Mouse (Mus musculus) telencephalon, adult 2 months (tissue): ENCODE measurements at regions not wholly inside any gene's neighbourhood (a gene's known extent, or its start where the extent isn't known, plus 50 kb on each side); places are given as distances from the start of the nearest gene placed in this dataset.
A peak's percentile ranks its signal among the peaks of the same experiment; 100 is the strongest.

ENCODE experiments used
- DNase-seq: peaks from one replicate; pipeline ENCODE4 v3.0.0-alpha.2; 2011; ENCODE audit warnings: low read depth, low spot score

GRCm38 (mm10) chr13:51227836-51228235, 57.0 kb downstream of the Nxnl2 start:
- DNase-seq: no peak

DNA sequence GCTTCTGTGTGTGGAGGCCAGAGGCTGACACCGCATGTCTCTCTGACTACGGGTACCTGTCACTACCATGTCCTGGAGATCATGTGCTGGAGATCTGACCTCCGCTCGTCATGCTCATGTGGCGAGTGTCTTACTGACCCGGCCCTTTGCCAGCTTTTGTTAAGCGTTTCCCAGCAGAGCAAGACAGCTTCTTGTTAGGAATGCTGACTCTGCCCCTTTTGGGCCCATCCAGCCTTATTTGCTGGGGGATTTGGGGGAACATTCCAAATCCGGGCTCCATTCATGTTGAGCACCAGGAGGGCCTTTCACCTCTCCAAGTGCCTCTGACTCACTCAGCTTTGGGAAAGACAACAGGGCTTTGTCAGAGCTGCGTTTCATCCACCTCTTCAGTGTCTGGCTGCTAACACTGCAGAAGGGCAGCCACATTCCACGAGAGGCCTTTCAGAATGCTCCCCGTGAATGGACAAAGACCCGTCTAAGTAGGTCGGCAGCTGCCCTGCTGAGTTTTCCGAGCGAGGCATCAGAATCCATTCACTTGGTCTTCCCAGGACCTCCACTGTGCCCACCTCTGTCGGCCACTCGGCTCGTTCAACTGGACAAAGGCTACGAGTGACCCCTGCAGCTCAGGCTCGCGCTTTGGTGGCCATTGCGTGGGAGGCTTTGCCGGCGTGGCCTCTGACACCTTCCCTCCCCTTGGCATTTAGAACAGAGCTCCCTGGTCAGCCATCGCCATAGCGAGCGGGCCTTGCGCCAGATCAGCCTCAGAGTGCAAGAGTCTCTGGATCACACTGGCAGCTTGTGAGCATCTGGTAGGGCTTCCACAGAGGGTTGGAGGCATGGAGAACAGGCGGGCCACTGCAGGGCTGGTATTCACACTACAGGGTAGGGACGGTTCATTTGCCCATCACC, 58.3 kb downstream of the Nxnl2 start:
- DNase-seq: no peak

GRCm38 (mm10) chr13:51229862-51230261, 59.0 kb downstream of the Nxnl2 start:
- no peak for DNase-seq

GRCm38 (mm10) chr13:51231586-51231985, 60.8 kb downstream of the Nxnl2 start:
- DNase-seq: no peak

- no peak for DNase-seq
Measured at GRCm38 (mm10) chr13:51247378-51247777, 76.6 kb downstream of the Nxnl2 start.

GRCm38 (mm10) chr13:51253371-51253770, 82.5 kb downstream of the Nxnl2 start:
- no peak for DNase-seq

- DNase-seq: no peak
Measured at GRCm38 (mm10) chr13:51255688-51256087, 84.9 kb downstream of the Nxnl2 start.

DNA sequence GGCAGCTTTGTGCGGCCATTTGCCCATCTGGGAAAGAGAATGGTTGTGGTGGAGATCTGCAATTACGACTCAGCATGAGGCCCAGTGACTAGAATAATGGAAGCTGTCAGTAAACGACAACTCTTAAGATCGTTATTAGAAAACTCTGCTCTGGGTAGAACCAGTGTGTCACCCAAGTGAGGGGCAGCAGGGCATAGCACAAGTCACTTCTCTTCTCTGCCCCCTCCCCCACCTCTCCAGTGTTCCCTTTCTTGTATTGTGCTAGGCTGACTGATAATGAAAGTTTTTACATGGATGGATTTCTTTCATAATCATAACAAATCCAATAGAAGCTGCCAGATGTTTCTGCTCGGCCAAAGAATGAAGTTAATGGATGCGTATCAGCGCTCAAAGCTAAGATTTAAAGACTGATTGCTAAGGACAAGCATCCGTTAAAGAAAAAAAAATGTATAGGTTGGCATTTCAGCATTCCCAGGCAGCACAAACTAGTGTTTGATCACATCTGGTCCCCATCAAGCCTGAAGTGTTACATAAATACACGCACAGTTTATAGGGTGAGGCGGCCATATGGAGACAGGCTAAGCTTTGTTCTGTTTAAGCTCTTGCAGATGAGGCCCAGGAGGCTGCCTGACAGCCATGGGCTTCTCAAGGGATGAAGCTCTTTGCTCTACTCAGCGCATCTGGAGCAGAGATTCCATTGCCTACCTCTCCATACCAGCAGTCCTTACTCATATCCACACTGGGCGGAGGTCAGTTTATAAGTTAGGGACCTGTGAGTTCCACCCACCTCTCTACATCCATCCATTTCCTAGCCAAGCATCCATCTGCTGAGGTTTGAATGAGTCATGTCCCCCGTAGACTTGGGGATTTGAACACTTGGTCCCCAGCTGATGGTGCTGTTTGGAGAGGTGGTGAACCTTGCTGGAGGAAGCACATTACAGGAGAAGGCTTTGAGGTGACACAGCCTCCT, 88.2 kb downstream of the Nxnl2 start:
- DNase-seq: peak; percentile 6

DNA sequence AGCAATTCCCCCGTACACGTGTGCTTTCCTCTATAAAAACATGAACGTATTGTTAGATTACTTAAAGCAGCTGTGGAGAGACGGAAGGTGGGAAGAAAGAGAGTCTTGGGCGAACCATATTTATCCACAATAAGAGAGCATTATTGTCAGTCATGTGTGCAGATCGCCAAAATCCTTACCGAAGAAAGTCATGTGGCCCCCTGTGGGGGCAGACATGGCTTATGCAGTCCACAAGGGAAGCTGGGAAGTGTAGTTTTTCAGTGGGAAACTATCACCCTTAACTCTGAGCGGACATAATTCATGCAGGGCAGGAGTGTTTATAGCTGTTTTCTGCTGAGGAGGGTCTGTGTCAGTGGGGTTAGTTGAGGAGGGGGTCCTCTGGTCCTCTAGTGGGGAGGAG, 90.8 kb downstream of the Nxnl2 start:
- DNase-seq: peak; percentile 67

- no peak for DNase-seq
Measured at GRCm38 (mm10) chr13:51272786-51273185, 102.0 kb downstream of the Nxnl2 start.

DNA sequence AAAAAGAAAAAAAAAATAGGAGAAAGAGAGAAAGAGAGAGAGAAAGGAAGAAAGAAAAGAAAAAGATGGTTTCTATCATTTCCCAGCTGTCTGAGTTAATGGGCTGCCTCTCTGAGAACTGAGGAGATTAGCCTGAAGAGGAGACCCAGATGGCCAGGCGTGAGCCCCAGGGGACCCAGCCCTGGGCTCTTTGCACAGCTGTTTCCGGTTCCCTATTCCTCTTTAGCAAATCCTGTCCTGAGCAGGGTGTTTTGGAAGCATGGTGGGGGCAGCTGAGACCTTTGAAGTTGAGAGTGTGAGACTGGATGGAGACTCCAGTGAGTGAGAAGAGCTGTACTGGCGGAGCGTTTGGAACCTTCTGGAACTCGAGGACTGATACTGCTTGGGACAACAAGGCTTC, 103.8 kb downstream of the Nxnl2 start:
- no peak for DNase-seq

DNA sequence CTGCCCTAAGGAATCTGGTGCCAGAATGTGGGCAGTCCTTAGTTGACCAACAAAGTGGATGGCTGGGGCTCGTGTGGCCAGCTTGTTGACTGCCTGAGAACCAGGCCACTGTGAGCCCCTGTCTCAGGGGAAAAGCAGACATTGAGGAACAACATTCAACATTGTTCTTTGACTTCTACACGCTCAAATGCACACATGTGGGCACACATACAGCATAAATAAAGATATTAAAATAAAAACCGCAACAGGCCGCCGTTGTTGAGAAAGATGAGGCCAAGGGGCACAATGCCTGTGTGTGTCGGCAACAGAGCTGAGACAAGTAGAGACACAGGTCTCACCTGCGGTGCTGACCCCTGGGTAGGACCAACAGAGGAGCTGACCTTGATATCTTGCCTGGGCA, 105.8 kb downstream of the Nxnl2 start:
- DNase-seq: no peak

- DNase-seq: no peak
Measured at GRCm38 (mm10) chr13:51277515-51277914, 106.7 kb downstream of the Nxnl2 start.

GRCm38 (mm10) chr13:51279642-51280387, 109.0 kb downstream of the Nxnl2 start:
- no peak for DNase-seq

- DNase-seq: no peak
Measured at GRCm38 (mm10) chr13:51280388-51280753, 109.5 kb downstream of the Nxnl2 start.

DNA sequence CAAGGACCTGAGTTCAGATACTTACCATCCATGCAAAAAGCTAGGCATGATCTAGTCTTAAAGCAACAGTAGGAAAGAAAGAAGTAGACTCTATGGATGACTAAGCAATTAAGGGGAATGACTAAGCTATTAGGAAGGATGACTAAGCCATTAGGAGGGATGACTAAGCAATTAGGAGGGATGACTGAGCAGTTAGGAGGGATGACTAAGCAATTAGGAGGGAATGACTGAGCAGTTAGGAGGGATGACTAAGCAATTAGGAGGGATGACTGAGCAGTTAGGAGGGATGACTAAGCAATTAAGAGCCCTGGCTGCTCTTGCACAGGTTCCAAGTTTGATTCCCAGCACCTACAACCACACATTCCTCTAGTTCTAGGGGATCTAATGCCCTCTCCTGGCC, 113.9 kb downstream of the Nxnl2 start:
- DNase-seq: no peak

DNA sequence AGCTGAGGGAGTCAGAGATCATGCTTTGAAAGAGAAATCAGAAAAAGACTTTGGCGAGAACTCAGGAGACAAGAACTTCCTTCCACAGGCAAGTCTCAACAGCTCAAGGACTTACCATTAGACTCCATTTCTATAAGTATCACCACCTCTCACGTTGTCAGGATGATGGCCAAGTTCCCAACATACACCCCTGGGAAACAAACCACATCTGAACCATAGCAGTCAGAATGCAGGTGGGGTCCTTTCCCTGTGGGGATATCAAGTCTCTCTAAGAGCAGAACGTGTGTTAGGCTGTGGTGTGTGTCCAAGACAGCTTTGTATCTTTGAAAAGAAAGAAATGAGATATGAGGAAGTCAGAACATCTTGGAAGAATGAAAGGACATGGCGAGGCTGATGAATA, 118.6 kb downstream of the Nxnl2 start:
- DNase-seq: peak; percentile 5

- peak; percentile 67 for DNase-seq
Measured at GRCm38 (mm10) chr13:51290021-51290424, 118.4 kb upstream of the S1pr3 start.

- DNase-seq: peak; percentile 19
Measured at GRCm38 (mm10) chr13:51290926-51291325, 117.5 kb upstream of the S1pr3 start.

DNA sequence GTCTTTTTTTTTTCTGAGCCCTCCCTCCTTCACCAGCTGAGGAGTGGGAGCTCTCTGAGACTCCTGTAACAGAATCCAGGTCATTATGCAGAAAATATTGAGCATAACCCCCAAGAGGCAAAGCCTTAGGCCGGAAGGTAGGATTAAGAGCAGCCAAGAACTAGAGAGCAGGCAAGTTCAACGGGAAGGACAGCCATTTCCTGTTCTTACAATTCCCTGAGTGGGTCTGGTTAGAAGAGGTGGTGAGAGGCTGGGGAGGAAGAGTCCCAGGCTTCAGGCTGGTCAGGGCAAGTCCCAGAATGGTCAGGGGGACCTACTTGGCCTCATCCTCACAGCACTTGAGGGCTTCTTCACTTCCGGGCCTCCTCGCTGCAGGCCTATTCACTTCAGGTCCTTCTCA, 115.4 kb upstream of the S1pr3 start:
- DNase-seq: no peak

- DNase-seq: no peak
Measured at GRCm38 (mm10) chr13:51295872-51296271, 112.6 kb upstream of the S1pr3 start.
